Mouse (Mus musculus) heart, adult 2 months (tissue): ENCODE data around the gene Cep63.

Experiments
- EP300 ChIP-seq: fragments of 200-500 bp; IDR thresholded peaks from 2 replicates; pipeline ENCODE4 v1.6.1; 2011; ENCODE audit warnings: low read depth, low read length, control low read depth; ENCODE audit not compliant: insufficient read depth
- POLR2A ChIP-seq: fragments of 200-500 bp; IDR thresholded peaks from 2 replicates; pipeline ENCODE4 v1.6.1; 2011; ENCODE audit warnings: mild to moderate bottlenecking, low read depth, low read length, control low read depth; ENCODE audit not compliant: insufficient read depth

- TF ChIP-seq POLR2A (no peak), EP300 (no peak)
Observed at GRCm38 (mm10) chr9:102639510-102639909, 13.2 kb upstream of the Cep63 start.
